Mouse (Mus musculus) erythroblast, embryonic 14.5 days (primary cell): ENCODE measurements around the gene Dscaml1. TPM values are rescaled to one million over a fixed set of nuclear protein-coding genes. Genes with fewer than 3 reads are reported as not detected.

Experiments
- H3K27me3 ChIP-seq: 2 replicates; pipeline ENCODE4 v1.6.1; 2012; ENCODE audit warnings: inconsistent platforms; ENCODE audit not compliant: control insufficient read depth
- H3K36me3 ChIP-seq: 2 replicates; pipeline ENCODE4 v1.6.1; 2012; ENCODE audit warnings: mild to moderate bottlenecking, inconsistent platforms; ENCODE audit not compliant: control insufficient read depth
- H3K4me1 ChIP-seq: 2 replicates; pipeline ENCODE4 v1.6.1; 2012; ENCODE audit warnings: inconsistent platforms; ENCODE audit not compliant: control insufficient read depth
- H3K4me3 ChIP-seq: replicated peaks from 2 replicates; pipeline ENCODE3; 2012; ENCODE audit warnings: moderate library complexity, mild to moderate bottlenecking, inconsistent platforms
- H3K9me3 ChIP-seq: 2 replicates; pipeline ENCODE4 v1.6.1; 2012; ENCODE audit warnings: low read length, inconsistent platforms, mixed read lengths; ENCODE audit not compliant: control insufficient read depth
- GATA1 ChIP-seq: IDR thresholded peaks from 2 replicates; pipeline ENCODE4 v1.6.1; 2012; ENCODE audit warnings: low read length, inconsistent platforms, mixed read lengths
- TAL1 ChIP-seq: IDR thresholded peaks from 3 replicates; pipeline ENCODE4 v1.6.1; 2012; ENCODE audit warnings: low read length, inconsistent platforms, mixed read lengths
- polyA plus RNA-seq: library from polyadenylated mRNA; stranded (reverse); fragments of >175 nt; gene quantifications from 2 replicates; pipeline ENCODE4 v1.2.3, GENCODE M21; 2012

The Dscaml1 gene
- polyA plus RNA-seq, 1 experiment: not detected

DNA sequence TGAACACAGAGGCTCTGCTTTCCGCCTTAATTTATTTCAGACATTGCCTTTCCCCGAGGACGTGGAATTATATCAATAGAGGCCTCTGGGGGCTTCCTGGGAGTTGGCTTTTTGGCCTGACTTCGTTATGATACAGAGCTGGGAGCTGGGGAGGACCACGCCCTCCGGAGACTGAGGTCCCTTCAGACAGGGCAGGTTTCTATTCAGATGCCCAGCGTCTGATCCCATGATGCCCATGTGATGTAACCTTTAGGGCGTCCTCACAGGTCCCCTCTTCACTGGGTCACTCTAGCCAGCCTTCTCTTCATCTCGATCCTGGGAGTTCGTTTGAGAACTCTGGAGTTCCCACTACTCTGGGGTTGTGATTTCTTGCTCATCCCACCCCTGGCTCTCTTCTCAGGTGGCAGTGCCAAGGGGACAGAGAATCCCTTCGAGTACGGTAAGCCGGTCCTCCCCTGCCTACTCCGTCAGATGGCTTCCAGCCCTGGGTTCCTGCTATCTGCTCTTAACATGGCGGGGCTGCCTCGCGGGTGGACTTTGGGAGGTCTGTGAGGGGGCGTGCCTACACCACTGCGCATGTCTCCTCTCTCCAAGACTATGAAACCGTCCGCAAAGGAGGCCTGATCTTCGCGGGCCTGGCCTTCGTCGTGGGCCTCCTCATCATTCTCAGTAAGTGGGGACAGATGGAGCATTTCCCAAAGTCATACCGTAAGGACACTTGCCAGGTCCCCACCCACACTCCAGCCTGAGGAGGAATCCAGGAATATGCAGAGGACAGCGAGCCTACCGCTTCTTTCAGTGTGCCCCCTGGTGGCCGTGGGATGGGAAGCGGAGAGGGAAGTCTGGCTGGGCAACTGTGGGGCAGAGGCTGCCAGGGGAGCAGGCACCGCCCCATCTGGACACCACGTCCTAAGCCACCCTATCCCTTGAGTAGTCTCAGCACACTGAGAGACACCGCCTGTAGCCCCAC, 18.4 kb upstream of the Dscaml1 start:
- H3K27me3 ChIP-seq: no peaks in the 10 kb centered on the region; the same call in 1 of the 2 replicates

DNA sequence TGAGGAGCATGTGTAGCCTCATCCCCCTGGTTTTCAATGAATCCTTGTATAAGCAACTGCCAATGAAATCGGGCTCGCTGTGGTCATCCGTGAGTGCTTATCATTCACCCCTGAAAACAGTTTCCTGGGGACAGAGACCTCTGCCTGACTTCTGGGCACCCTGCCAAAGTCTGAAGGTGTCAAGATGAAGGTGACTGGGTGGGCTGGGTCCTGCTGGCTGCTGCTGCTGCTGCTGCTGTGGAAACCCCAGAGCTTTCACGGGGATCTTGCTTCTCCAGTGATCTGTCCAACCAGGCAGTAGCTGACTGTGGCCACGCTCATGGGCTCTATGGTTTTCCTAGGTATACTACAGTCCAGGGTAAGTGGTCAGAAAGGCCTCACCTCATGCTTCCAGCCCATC, 16.2 kb upstream of the Dscaml1 start:
- Histone ChIP-seq H3K4me3 (no peak overlapping the region), H3K9me3 (no peaks in the 10 kb centered on the region), H3K27me3 (no peaks in the 10 kb centered on the region), H3K36me3 (no peaks in the 10 kb centered on the region), H3K4me1 (no peaks in the 10 kb centered on the region)
- TF ChIP-seq TAL1: no peak
- no peak for TF ChIP-seq GATA1

More for the DNA sequence above, 18.4 kb upstream of the Dscaml1 start:
- Histone ChIP-seq H3K4me3 (no peak overlapping the region), H3K36me3 (no peaks in the 10 kb centered on the region), H3K9me3 (no peaks in the 10 kb centered on the region), H3K4me1 (no peaks in the 10 kb centered on the region)
- TF ChIP-seq GATA1 (no peak), TAL1 (no peak)

DNA sequence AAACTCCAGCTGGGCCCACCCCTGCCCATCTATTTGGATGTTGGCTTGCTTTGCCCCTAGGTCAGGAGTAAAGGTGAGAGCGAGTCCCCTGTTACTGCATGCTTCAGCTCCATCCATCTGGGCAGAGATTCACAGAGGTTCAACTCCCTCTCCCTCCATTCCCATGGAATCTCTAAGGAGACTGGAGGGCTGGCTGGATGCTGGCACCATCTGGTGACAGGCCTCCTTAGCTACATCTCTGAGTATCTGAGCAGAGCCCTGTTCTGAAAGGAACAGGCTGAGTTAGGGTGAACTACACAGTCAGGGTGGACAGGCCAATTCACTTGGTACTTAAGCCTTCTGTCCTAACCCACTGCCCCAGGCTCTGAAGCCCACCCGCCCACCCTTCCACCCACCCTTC, 15.8 kb upstream of the Dscaml1 start:
- Histone ChIP-seq H3K4me3 (no peak overlapping the region), H3K4me1 (no peaks in the 10 kb centered on the region), H3K27me3 (no peaks in the 10 kb centered on the region), H3K36me3 (no peaks in the 10 kb centered on the region), H3K9me3 (no peaks in the 10 kb centered on the region)
- no peak for TF ChIP-seq TAL1
- TF ChIP-seq GATA1: no peak

GRCm38 (mm10) chr9:45411111-45411510, 15.3 kb upstream of the Dscaml1 start:
- no peak overlapping the region for H3K4me3 ChIP-seq
- H3K4me1 ChIP-seq: no peaks in the 10 kb centered on the region
- TF ChIP-seq GATA1: no peak
- TF ChIP-seq TAL1: no peak
- H3K9me3 ChIP-seq: no peaks in the 10 kb centered on the region
- no peaks in the 10 kb centered on the region for H3K27me3 ChIP-seq
- no peaks in the 10 kb centered on the region for H3K36me3 ChIP-seq

GRCm38 (mm10) chr9:45411803-45412202, 14.6 kb upstream of the Dscaml1 start:
- no peaks in the 10 kb centered on the region for H3K4me1 ChIP-seq
- no peaks in the 10 kb centered on the region for H3K9me3 ChIP-seq
- H3K4me3 ChIP-seq: no peak overlapping the region
- TF ChIP-seq GATA1 (no peak), TAL1 (no peak)
- H3K27me3 ChIP-seq: no peaks in the 10 kb centered on the region
- no peaks in the 10 kb centered on the region for H3K36me3 ChIP-seq

DNA sequence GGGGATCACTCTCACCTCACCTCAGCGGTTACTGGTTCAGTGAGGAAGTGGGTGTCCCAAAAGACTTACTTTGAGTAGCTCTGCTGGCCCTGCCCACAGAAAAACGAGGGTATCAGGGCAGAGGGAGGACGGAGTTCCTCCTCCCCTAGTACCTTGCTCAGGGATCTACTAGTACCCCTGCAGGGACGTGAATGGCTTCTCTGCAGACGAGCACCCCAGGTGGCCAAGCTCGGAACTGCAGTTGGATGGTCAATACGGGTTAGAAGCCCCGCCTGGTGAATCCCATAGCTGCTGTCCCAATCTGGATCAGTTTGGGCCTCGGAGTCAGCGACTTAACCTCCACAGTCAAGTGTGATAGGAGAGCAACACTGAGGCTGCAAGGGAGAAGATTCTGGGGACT, 14.1 kb upstream of the Dscaml1 start:
- TF ChIP-seq GATA1: no peak
- TF ChIP-seq TAL1: no peak
- Histone ChIP-seq H3K9me3 (no peaks in the 10 kb centered on the region), H3K36me3 (no peaks in the 10 kb centered on the region), H3K4me3 (no peak overlapping the region), H3K4me1 (no peaks in the 10 kb centered on the region), H3K27me3 (no peaks in the 10 kb centered on the region)

DNA sequence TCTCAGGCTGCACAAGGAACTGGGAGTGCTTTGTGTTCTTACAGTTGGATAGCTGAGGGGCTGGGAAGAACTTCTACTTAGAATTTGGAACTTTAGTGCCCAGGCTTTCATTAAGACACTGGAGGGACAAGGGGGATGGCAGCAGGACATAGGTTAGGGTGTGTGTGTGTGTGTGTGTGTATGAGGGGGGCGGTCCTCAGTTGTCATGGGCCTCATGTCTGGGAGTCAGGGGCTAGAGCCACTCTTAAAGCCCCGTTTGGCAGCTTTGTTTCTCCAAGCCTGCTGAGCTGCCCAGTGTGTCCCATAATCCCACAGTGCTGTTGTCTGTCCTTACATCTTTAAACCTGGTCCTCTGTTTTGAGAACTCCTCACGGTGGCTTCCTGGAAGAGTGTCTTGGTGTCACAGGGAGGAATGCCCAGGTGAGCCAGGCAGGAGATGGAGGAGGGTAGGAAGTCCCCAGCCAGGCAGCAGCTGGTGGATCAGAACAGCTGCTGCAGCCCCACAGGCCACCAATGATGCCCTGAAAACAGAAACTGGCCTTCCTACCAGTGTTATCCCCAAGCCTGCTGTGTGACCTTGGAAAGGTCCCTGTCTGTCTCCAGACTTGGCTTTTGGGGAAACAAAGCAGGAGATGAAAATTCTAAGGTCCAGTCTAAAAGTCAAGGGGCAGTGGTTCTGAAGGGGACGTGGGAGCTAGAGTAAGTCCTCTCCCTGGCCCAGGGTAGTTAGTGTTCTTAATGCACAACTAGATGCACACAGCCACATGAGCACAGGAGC, 13.5 kb upstream of the Dscaml1 start:
- Histone ChIP-seq H3K4me3 (no peak overlapping the region), H3K36me3 (no peaks in the 10 kb centered on the region), H3K4me1 (no peaks in the 10 kb centered on the region), H3K27me3 (no peaks in the 10 kb centered on the region), H3K9me3 (no peaks in the 10 kb centered on the region)
- TF ChIP-seq TAL1 (no peak), GATA1 (no peak)

- Histone ChIP-seq H3K9me3 (no peaks in the 10 kb centered on the region), H3K4me3 (no peak overlapping the region), H3K4me1 (no peaks in the 10 kb centered on the region), H3K36me3 (no peaks in the 10 kb centered on the region), H3K27me3 (no peaks in the 10 kb centered on the region)
- TF ChIP-seq TAL1 (no peak), GATA1 (no peak)
Observed at GRCm38 (mm10) chr9:45413478-45414140, 12.8 kb upstream of the Dscaml1 start.
